Mouse (Mus musculus) embryonic stem cell, embryonic (primary cell): ENCODE measurements around the gene Acta2.

Source experiments
- CTCF ChIA-PET, 4 experiments: fragments of 300-600 bp in 2 of 4; fragments of 350-600 bp in 2 of 4; sonication (Branson Sonifier 250); formaldehyde crosslinking; loops; one replicate each; lab custom pipeline; 2022; ENCODE audit warnings: inconsistent platforms in 2 of 4; lab: Charles Lee
- POLR2A ChIA-PET, 4 experiments: fragments of 300-600 bp in 2 of 4; fragments of 350-600 bp in 2 of 4; sonication (Branson Sonifier 250); formaldehyde crosslinking; loops; one replicate each; lab custom pipeline; 2022; ENCODE audit warnings: antibody characterized with exemption in 4 of 4, inconsistent platforms in 1 of 4; lab: Charles Lee

Gene Acta2

DNA sequence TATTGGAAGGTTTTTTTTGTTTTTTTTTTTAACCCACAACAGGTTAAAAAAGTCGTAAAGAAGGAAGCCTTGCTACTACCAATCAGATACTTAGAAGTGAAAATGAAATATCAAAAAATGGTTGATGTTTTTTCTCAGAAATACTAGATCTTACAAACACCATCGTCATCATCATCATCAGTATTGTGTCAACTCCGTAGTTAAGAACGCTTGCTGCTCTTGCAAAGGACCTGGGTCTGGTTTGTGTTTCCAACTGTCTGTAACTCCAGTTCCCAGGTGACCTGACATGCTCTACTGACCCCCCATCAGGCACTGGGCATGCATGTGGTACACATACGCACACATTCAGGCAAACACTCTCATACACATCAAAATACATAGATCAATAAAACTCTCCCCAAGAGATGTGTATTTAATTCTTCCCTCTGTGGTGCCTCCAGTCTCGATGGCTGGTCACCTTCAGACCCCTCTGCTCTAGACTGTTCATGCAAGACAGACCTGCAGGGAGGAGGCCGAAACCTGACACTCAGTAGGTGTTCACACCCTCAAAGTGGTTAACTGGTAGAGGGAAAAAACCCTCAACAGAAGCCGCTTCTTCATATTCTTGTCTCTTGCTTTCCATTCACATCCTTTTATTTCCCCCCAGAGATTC is 45.3 kb downstream of the Acta2 start:
- ChIA-PET POLR2A (interaction anchor here in 1 of 4 experiments (1.1 to 1.3 kb wide), 2 partner anchors 18 kb away, joined by 3 to 4 read pairs; partner anchors contain the start of gene Stambpl1), CTCF (no interaction called here)

DNA sequence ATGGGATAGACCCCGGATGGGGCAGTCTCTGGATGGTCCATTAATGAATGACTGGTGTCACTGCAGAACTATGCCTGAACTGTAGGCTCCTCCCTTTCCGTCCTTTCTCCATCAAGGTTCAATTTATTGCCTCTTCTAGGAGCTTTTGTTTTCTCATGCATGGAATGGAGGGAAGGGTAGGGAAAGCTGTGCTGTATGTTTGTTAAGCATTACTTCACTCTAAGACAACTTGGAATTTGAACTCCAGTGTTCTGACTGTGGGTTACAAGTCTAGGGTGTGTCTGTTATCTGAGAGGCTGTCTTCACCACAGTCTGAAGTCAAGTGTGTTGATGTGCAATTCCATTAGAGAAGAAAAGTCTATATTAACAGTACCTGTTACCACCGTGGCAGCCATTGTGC is 46.4 kb downstream of the Acta2 start:
- ChIA-PET CTCF (no interaction called here), POLR2A (interaction anchor here in 2 of 4 experiments (0.7 to 1.3 kb wide), 2 partner anchors 17 to 728 kb away, joined by 3 to 4 read pairs; partner anchors contain the start of gene Stambpl1 (in 1 of the 2))

DNA sequence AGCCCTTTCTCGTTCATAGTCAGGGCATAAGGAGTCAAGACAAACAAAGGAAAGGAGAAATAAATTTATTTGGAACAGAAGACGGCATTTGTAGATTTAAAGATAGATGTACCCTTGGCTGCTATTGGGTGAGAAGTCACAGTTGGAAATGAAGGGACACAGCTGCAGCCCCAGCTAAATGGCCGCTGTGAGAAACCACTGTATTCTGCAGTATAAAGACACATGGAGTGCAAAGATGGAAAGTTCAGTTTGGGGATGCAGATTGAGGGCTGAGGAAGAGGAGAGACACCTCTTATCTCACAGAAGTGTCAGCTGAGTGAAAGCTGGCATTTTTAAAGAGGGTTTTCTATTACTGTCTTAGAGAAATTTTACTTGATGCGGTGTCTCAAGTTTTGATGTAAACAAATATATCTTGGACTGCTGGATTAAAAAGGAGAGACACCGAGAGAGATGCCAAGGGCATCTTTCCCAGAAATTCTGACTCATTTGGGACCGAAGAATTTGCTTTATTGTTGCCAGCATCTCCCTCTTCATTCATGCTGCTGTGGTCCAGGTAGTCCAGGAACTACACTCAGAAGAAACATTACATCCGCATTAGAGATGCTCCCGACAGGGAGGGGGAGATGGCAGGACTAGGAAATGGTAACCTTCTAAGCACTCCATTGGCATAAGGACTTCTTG is 48.5 kb downstream of the Acta2 start:
- ChIA-PET CTCF (interaction anchor here in 1 of 4 experiments (0.6 to 1.1 kb wide), 2 partner anchors 12 to 118 kb away, joined by 4 read pairs; no protein-coding TSS in a partner anchor), POLR2A (interaction anchor here in 1 of 4 experiments (0.6 to 1.0 kb wide), 3 partner anchors 8 to 82 kb away, joined by 3 to 8 read pairs (median 5); no protein-coding TSS in a partner anchor)

DNA sequence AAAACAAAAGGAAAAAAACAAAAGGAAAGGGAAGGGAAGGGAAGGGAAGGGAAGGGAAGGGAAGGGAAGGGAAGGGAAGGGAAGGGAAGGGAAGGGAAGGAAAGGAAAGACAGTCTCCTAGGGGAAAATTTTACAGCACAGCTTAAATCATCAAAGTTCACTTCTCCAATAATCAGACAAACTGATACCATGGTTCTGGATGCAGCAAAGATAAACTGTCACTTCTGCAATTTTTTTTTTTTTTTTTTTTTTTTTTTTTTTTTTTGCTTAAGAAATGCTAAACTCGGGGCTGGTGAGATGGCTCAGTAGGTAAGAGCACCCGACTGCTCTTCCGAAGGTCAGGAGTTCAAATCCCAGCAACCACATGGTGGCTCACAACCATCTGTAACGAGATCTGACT is 49.3 kb downstream of the Acta2 start:
- CTCF ChIA-PET, result interaction anchor here in 1 of 4 experiments (0.6 kb wide), 1 partner anchor 11 kb away, joined by 4 read pairs; no protein-coding TSS in a partner anchor
- POLR2A ChIA-PET, result interaction anchor here in 1 of 4 experiments (0.6 to 1.5 kb wide), 2 partner anchors 19 to 83 kb away, joined by 3 to 8 read pairs; no protein-coding TSS in a partner anchor

DNA sequence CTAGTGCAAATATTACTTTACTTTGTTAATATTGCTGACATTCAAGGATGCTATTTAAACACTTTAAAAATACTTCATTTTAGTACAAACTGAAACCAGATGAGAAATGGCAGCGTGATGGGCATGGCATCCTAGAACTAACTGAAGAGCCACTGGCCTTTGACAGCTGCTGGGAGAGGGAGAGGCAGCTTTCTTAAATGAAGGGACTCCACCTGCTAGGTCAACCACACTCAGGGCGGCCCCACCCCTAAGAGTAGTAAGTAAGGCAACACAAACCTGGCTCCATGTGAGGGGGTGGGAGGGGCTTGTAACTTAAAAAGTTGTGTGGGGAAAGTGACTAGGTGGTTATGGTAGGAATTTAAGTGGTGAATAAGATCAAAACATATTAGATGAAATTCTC is 52.7 kb downstream of the Acta2 start:
- POLR2A ChIA-PET, result interaction anchor here in 1 of 4 experiments (0.6 kb wide), 1 partner anchor 11 kb away, joined by 5 read pairs; the partner anchor contains the start of gene Stambpl1
- CTCF ChIA-PET, result no interaction called here

DNA sequence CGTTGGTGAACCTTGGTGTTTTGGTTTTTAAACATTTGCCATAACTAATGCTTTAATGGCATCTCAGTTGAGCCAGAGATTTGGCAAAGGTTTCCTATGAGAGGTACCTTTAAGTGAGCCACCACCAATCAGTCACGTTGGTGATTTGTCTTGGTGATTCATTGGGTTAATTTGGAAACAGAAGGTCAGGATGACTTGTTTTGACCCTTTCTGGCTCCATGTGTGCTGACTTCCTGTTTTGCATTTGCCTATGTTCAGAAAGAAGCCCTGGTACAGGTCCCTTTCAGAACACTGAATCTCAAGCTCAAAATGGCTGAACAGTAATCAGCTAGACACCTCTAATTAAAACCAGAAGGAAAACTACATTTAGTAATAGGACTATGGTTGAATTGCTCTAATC is 55.9 kb downstream of the Acta2 start:
- POLR2A ChIA-PET, result interaction anchor here in 1 of 4 experiments (0.8 to 1.1 kb wide), 2 partner anchors 8 to 26 kb away, joined by 3 read pairs; no protein-coding TSS in a partner anchor
- CTCF ChIA-PET, result no interaction called here

DNA sequence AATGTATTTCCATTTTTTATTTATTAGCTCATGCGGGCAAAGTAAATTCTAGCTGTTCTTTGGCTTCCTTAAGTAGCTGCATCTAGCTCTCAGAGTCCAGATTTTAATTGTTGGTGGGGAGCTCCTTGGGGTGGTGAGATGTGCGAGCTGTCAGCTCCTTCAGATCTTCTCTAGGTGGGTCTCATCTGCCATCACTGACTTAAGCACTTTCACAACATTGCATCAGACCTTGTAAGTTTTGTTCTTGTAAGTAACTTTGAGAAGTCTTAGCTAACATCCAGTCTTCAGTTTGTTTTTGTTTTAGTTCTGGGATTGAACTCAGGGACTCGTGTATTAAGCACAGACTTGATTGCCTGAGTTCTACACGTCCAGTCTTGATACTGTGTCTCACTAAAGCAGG is 56.5 kb downstream of the Acta2 start:
- POLR2A ChIA-PET, result interaction anchor here in 1 of 4 experiments (0.7 to 1.1 kb wide), 3 partner anchors 9 to 549 kb away, joined by 3 read pairs; no protein-coding TSS in a partner anchor
- CTCF ChIA-PET, result no interaction called here

DNA sequence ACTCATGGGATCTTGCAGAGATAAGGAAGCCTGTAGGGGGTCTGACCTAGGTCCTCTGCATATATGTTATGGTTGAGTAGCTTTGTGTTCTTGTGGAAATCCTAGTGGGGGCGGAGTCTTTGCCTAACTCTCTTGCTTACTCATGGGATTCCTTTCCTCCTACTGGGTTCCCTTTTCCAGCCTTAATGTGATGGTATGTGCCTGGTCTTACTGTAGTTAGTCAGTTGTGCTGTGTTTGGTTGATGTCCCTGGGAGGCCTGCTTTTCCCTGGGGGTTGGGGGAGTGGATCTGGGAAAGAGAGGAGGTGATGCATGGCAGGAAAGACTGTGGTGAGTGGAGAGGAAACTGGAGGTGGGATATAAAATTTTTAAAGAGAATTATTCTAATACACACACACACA is 57.3 kb downstream of the Acta2 start:
- ChIA-PET CTCF (no interaction called here), POLR2A (interaction anchor here in 1 of 4 experiments (0.7 kb wide), 1 partner anchor 550 kb away, joined by 3 read pairs; no protein-coding TSS in a partner anchor)

DNA sequence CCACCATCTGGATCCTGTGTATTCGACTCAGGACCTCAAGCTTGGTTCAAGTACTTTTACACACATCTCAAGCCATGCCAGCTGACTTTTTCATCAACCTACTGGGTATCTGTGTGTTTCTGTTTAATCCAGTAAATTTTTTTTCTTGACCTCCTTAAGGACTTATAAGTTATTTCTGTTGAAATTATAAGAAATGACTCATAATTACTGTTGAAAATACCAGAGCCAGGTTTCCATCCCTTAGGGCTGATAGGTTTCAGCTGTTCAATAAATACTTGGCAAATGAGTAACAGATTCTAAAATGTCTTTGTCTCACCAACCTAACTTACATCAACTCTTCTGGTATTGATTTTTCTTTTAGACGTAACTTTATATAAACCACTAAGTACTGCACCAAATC is 60.4 kb downstream of the Acta2 start:
- POLR2A ChIA-PET, result interaction anchor here in 3 of 4 experiments (0.6 to 1.7 kb wide), 8 partner anchors 18 to 804 kb away, joined by 3 to 6 read pairs (median 3); no protein-coding TSS in a partner anchor
- CTCF ChIA-PET, result interaction anchor here in 1 of 4 experiments (0.6 kb wide), 1 partner anchor 11 kb away, joined by 4 read pairs; no protein-coding TSS in a partner anchor

DNA sequence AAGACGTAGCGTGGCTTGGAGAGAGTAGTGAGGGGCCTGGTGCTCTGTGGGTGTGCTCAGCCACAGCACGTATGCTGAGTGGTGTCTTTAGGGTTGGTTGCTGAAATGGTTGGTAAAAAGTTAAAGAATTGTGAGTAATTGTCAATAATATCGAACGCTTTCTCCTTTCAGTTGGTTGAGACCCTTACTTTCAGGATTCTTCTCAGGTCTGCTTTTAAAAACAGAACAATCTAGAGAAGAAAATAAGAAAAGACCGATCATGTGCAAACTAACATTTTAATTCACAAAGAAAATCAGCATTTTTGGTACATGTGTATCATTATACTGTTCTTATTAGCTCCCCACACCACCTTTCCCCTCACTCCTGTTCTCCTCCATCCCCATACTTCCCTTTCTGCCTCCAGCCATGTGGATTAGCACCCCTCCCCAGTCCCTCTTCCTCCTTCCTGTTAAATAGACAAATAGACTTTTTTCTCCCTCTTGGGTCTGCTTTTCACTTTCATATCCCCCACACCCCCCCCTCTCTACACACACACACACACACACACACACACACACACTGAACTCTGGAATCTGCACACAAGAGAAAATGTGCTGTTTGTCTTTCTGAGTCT is 61.2 kb downstream of the Acta2 start:
- POLR2A ChIA-PET, result interaction anchor here in 1 of 4 experiments (0.6 to 1.7 kb wide), 4 partner anchors 26 to 1852 kb away, joined by 3 to 5 read pairs (median 3); no protein-coding TSS in a partner anchor

DNA sequence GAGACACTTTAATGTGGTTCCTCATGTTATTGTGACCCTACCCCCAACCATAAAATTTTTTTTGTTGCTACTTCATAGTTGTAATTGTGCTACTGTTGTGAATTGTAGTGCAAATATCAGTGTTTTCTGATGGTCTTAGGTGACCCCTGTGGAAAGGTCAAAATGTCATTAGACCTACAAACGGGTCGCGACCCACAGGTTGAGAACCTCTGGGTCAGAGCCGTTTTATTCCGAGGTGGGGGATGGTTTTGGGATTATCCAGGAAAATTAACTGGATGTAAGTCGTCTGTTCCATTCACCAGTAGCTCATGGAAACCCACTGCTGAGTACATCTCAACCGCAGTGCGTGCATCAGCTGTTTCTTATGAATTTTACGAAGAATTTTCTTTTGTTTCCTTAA is 61.7 kb downstream of the Acta2 start:
- CTCF ChIA-PET, result no interaction called here
- POLR2A ChIA-PET, result interaction anchor here in 2 of 4 experiments (0.7 to 2.4 kb wide), 2 partner anchors 21 to 1853 kb away, joined by 3 to 11 read pairs; no protein-coding TSS in a partner anchor

More for the DNA sequence above, 61.2 kb downstream of the Acta2 start:
- CTCF ChIA-PET, result no interaction called here

DNA sequence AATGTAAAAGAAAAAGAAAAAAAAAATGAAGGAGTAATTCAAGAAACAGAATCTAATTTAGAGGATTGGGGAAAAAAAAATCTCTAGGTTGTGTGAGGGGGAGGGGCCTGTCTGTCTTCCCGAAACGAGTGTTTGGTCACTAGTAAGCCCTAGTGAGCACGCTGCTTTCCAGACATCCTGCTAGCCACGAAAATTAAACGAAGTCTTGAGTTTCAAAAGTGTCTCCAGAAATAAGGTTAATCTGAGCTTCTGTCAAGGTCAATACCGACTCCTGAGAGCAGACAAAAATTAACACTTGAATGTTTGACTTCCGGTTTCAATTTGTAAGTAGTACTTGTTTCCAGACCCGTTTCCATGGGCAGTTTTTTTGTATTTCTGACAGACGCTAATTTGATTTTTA is 62.2 kb downstream of the Acta2 start:
- POLR2A ChIA-PET, result interaction anchor here in 2 of 4 experiments (0.5 to 2.4 kb wide), 4 partner anchors 21 to 1444 kb away, joined by 3 to 11 read pairs (median 4); no protein-coding TSS in a partner anchor
- CTCF ChIA-PET, result no interaction called here

DNA sequence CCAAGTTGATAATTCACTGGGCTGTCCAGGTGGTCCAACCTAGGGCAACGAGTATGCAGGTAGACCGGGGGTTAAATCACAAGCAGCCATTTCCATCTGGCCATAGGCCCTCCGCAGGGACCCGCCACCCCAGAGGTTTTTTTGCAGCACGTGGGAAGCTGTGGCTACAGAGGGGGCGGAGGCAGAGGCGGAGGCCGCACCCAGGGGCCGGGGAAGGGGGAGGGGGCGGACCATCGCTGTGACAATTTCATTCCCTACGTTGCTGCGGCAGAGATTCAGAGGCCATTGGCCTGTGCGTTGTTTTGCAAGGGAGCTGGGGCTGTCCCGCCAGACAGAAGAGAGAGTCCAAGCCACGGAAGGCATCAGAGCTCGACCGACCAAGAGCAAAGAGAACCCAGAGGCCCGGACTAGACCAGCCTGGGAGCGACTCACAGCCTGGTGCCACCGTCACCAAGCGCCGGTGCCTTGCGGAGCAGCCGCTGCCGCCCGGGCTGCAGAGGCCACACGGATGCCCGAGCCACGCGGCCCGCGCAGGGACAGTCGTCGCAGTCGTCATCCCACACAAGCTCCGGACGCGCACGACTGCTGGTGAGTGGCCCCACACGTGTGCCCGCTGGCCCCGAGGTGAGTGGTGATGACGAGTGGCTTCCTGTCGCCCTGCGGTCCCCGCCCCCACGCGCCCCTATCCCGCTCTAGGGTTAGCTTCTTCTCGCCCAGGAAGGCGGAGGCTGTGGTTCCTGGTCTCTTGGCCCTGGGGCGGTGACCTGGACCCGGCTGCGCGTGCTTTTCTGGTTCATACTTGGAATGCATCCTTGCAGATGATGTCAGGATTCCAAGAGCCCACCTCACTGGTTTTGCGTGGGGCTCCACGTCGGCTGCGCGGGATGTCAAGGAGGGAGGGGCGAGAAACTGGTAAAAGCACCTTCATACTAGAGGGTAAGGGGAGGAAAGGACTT is 63.1 kb downstream of the Acta2 start, which contains the start of gene Stambpl1:
Gene Stambpl1, plus strand, starts transcription at position 222 of the 956 bp plus-strand sequence.
- ChIA-PET CTCF (interaction anchor here in 1 of 4 experiments (1.3 kb wide), 1 partner anchor 40 kb away, joined by 4 read pairs; no protein-coding TSS in a partner anchor), POLR2A (interaction anchor here in 2 of 4 experiments (0.5 to 2.7 kb wide), 13 partner anchors 10 to 1443 kb away, joined by 3 to 11 read pairs (median 4); no protein-coding TSS in a partner anchor)

DNA sequence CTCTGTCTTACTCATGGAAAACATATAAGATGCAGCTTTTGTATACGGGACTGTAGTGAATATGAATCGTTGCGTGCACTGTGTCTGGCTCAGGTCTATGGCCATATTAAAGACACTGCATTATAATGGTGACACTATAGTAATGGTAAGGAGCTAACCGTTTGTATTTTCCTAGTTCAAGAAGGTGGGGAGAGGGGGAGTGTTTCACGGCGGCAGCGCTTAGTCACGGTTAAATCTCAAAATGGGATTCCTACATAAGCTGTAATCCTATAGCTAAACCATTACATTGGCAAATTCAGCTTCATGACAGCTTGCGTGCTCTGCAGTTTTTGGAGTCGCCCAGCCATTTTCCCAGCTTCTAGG is 63.8 kb downstream of the Acta2 start:
- ChIA-PET CTCF (interaction anchor here in 1 of 4 experiments (1.3 kb wide), 1 partner anchor 40 kb away, joined by 4 read pairs; no protein-coding TSS in a partner anchor), POLR2A (interaction anchor here in 2 of 4 experiments (0.8 to 2.7 kb wide), 8 partner anchors 11 to 686 kb away, joined by 3 to 11 read pairs (median 4); no protein-coding TSS in a partner anchor)
